Mouse (Mus musculus): ENCODE measurements around the gene Zbtb3. TPM values are rescaled to one million over a fixed set of nuclear protein-coding genes. Genes with fewer than 3 reads are reported as not detected.
"Not testable (repeated sequence)": the region's sequence is repeated elsewhere in the genome, so short reads cannot be mapped to it uniquely, and the experiment has no call there.

Zbtb3 gene
- polyA plus RNA-seq, 1 experiment from 2014 or later, result 4.4 TPM

DNA sequence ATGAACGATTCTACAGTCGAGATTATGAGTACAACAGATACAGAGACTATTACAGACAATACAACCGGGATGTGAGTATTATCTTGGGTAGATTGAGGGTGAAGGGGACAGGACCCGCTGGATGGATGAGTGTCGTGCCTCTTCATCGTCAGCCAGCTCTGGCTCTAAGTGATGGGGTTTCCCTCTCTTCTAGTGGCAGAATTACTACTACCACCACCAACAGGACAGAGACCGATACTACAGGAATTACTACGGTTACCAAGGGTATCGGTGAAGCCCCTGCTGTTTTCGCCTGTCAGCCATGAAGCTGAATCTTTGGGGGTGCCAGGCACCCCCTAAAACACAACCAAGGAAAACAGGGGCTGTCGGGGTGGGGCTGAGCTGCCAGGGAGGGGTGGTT is 28.9 kb downstream of the Zbtb3 start:
- H3K36me3 ChIP-seq, result peaks cover 75% of the 10 kb centered on the region
- ATAC-seq (ENCODE audit: insufficient read depth, low FRiP score, low read depth), result no peak
- no peaks in the 10 kb centered on the region for H3K4me1 ChIP-seq
- WGBS, result 82% methylated on average over 11 of the region's 11 CpGs
- H3K4me2 ChIP-seq, result no peak overlapping the region
- no peaks in the 10 kb centered on the region for H3K9me3 ChIP-seq
- H3K27me3 ChIP-seq (replicated peaks), result no peaks in the 10 kb centered on the region
- no peak overlapping the region for H3K9ac ChIP-seq
- no peak overlapping the region for H3K4me3 ChIP-seq (replicated peaks)
- H3K27ac ChIP-seq, result no peak overlapping the region

DNA sequence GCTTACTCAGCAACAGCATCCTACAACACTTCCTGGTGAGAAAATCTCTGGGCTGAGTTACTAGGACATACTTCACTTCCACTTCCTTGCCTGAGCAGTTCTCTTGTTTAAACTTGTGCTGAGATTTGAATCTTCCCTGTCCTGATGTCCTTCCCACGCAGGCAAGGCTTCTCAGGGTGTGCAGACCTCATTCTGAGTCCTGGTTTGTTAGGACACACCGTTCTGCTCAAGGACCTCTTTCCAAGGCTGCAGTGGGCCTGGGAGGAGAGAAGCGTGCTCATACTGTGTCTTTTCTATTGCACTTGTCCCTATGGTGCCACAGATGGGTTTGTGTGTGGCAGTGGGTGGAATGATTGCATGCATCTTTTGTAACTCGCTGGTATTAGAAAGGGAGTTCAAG is 30.6 kb downstream of the Zbtb3 start:
- Histone ChIP-seq H3K4me1 (no peaks in the 10 kb centered on the region; the same call in 1 of the 2 replicates), H3K4me3 (replicated peaks) (no peak overlapping the region), H3K27ac (no peak overlapping the region), H3K36me3 (peaks cover 62% of the 10 kb centered on the region), H3K4me2 (no peak overlapping the region), H3K9me3 (no peaks in the 10 kb centered on the region), H3K27me3 (replicated peaks) (no peaks in the 10 kb centered on the region), H3K9ac (no peak overlapping the region)
- WGBS, result 89% methylated on average over 4 of the region's 4 CpGs
- no peak for ATAC-seq (ENCODE audit: insufficient read depth, low FRiP score, low read depth)

DNA sequence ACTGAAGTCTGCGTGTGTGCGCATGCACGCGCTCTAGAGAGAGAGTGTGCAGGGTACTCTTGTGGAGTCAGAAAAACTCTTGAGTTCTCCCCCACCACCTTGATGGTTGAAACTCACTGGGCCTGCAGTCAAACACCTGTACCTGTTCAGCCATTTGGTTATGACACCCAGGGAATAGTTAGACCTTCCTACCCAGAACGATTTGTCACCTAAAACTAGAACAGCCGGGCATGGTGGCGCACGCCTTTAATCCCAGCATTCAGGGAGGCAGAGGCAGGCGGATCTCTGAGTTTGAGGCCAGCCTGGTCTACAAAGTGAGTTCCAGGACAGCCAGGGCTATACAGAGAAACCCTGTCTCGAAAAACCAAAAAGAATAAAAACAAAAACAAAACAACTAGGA is 34.0 kb downstream of the Zbtb3 start:
- H3K36me3 ChIP-seq, result peaks cover 30% of the 10 kb centered on the region
- H3K9ac ChIP-seq; H3K4me2 ChIP-seq; ATAC-seq (ENCODE audit: insufficient read depth, low FRiP score, low read depth); H3K27me3 ChIP-seq (replicated peaks); H3K4me3 ChIP-seq (replicated peaks); H3K9me3 ChIP-seq: not testable (repeated sequence)
- H3K27ac ChIP-seq, result 0 out of 2 replicates have a peak overlapping the region, but pooled peaks have one; percentile 98
- H3K4me1 ChIP-seq, result peaks cover 20% of the 10 kb centered on the region
- 96% methylated on average over 10 of the region's 10 CpGs for WGBS

DNA sequence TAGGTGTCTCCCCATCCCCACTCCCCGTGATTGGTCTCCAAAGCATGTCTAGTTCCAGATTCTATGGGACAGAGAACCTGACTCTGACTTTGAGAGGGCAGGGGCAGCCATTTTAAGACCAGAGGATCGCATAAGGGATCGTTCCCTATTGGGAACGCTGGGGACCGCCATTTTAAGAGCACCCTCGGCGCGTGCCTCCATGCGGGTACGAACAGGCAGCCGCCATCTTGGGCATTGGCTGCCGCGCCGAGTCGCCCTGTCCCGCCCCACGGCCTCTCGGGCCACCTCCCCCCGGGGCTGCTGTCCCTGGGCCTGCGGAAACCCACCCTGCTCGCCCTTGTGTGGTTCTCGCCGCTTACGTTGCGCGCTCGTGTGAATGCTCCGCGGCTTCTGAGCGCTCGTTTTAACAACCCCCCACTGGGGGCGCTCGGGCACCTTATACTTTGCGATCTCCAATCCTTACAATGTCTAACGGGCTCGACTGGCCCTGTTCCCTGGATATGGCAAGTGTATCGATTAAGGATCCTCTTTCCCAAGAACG is 35.0 kb downstream of the Zbtb3 start, which contains the start of gene Bscl2:
TSS of gene Bscl2 (plus strand) at position 217 of the 541 bp plus-strand sequence.
- 1% methylated on average over 38 of the region's 38 CpGs for WGBS
- Histone ChIP-seq H3K9me3 (no peaks in the 10 kb centered on the region), H3K27me3 (replicated peaks) (no peaks in the 10 kb centered on the region), H3K36me3 (peaks cover 22% of the 10 kb centered on the region), H3K27ac (peak within 1 kb of the TSS; percentile 98), H3K4me1 (peaks cover 20% of the 10 kb centered on the region), H3K4me2 (peak within 1 kb of the TSS; percentile 92), H3K9ac (peak within 1 kb of the TSS; percentile 67; the same call in 1 of the 2 replicates), H3K4me3 (replicated peaks) (peak within 1 kb of the TSS; percentile 61)
- ATAC-seq (ENCODE audit: insufficient read depth, low FRiP score, low read depth), result peak; percentile 69

DNA sequence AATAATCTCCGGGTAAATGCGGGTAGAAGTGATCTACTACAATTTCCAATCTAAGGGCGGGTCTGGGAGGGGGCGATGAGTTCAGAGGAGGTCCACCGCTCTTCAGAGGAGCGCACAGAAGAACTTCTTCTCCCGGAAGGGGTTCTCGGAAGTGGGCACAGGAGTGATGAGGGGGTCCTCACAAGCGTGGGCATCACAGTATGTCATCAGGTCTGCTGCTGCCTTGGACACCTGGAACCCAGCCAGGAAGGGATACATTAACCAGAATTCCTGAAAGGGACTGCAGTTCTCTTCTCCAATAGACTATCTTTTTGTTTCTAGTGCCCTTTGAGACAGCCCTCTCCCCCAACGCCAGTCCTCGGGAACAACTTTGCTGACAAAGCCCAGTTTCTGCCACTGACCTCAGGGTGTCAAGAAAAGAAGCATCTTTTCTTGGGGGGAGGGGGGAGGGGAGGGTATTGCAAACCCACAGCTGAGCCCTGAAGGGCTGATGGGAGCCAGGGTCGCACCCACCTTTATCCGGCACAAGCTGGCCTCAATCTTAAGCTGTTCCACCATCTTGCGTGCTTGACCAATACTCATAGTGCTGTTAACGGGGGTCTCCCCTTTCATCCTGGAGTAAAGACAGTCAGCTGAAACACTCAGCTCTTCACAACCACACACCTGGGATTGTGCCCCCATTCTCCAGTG is 35.8 kb downstream of the Zbtb3 start:
- 18% methylated on average over 15 of the region's 15 CpGs for WGBS
- peak overlapping the region; percentile 61 for H3K4me3 ChIP-seq (replicated peaks)
- peaks cover 20% of the 10 kb centered on the region for H3K4me1 ChIP-seq
- no peaks in the 10 kb centered on the region for H3K27me3 ChIP-seq (replicated peaks)
- ATAC-seq (ENCODE audit: insufficient read depth, low FRiP score, low read depth), result 0 out of 2 replicates have a peak, but pooled peaks have one; percentile 1
- H3K36me3 ChIP-seq, result peaks cover 13% of the 10 kb centered on the region
- H3K27ac ChIP-seq, result peak overlapping the region; percentile 98
- no peaks in the 10 kb centered on the region for H3K9me3 ChIP-seq
- H3K4me2 ChIP-seq, result peak overlapping the region; percentile 92
- H3K9ac ChIP-seq, result peak overlapping the region; percentile 67; the same call in 1 of the 2 replicates

DNA sequence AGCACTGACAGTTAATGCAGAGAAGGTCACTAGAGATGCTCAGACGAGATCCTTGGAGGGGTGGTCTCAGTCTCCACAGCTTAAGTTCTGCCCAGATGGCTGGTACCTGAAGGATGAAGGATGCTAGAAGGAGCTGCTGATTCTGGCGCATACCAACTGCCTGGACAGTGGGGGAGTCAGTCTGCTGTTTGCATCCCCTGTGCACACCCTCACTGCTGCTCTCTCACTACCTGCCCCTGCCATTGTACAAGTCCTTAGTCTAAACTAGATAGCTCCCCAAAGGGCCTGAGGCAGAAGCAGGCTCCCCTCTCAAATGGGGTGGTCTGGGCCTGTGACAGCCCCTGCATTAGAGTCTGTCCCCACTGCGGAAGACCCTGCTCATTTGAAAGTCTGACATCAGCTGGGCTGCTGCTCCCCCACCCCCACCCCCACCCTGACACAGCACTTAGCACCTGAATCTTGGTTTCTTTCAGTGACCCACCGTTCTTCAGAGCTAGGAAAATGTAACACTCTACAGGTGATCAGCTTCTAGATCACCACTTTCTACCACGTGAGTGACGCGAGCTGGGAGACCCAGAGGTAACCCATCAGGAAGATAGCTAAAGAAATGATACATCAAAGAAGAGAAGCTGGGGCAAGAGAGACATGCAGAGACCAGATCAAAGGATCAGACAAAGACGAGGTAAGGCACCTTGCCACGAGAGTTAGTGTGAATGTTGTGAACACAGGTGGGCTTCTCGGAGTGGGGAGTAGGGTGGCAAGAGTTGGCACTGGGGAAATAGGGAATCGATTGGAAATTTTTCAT is 37.0 kb downstream of the Zbtb3 start, which contains the start of gene Gng3:
TSS of gene Gng3 (minus strand) at position 92 of the 805 bp plus-strand sequence.
- Histone ChIP-seq H3K9me3 (no peaks in the 10 kb centered on the region), H3K4me2 (peak within 1 kb of the TSS; percentile 92), H3K4me1 (peaks cover 20% of the 10 kb centered on the region), H3K36me3 (peaks cover 7% of the 10 kb centered on the region), H3K27ac (peak within 1 kb of the TSS; percentile 98; the same call in 1 of the 2 replicates), H3K27me3 (replicated peaks) (no peaks in the 10 kb centered on the region), H3K4me3 (replicated peaks) (peak within 1 kb of the TSS; percentile 61), H3K9ac (no peak within 1 kb of the TSS)
- 69% methylated on average over 11 of the region's 11 CpGs for WGBS
- 0 out of 2 replicates have a peak, but pooled peaks have one; percentile 2 for ATAC-seq (ENCODE audit: insufficient read depth, low FRiP score, low read depth)

DNA sequence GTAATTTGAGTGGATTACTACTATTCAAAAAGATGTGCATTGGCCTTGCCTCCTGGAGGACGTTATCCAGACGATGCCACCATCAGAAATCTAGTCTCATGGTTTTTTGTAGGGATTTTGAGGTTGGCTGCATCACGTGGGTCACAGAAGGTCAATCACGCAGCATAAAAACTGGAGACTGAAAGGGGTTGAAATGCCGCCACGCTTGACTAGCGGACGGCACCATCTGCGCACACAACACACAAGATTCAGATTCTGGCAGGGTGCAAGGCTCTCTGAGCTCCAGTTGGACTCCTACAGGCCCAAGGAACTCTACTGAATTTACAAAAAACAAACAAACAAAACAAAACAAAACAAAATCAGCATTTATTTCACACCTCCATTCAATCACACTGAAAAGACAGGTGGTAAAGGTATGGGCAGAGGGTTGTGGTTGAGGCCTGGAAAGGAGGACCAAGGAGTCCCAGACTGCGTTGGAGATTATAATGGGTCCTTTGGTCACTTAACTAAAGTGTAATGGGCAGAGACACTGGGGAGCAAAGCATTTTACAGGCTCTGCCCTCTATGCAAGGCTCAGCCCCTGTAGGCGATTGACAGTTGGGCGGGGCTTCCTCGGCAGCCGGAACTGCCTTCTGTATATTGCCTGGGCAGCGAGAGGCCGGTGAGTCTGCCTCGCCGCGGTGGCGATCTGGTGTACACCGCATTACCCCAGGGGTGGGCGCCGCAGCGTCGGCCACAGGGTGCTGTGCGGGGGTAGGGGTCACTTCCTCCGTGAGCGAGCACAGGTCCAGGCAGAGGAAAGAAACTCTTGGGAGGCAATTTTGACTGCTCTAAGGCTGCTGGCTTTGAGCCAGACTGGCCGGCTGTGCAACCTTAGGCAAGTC is 37.8 kb downstream of the Zbtb3 start:
- Histone ChIP-seq H3K27ac (no peak overlapping the region), H3K4me1 (peaks cover 20% of the 10 kb centered on the region), H3K4me3 (replicated peaks) (peak overlapping the region; percentile 49), H3K27me3 (replicated peaks) (no peaks in the 10 kb centered on the region), H3K9me3 (no peaks in the 10 kb centered on the region), H3K9ac (peak overlapping the region; percentile 30; the same call in 1 of the 2 replicates), H3K4me2 (peak overlapping the region; percentile 75), H3K36me3 (no peaks in the 10 kb centered on the region; the same call in 1 of the 2 replicates)
- 26% methylated on average over 29 of the region's 29 CpGs for WGBS
- ATAC-seq (ENCODE audit: insufficient read depth, low FRiP score, low read depth), result peak; percentile 70

DNA sequence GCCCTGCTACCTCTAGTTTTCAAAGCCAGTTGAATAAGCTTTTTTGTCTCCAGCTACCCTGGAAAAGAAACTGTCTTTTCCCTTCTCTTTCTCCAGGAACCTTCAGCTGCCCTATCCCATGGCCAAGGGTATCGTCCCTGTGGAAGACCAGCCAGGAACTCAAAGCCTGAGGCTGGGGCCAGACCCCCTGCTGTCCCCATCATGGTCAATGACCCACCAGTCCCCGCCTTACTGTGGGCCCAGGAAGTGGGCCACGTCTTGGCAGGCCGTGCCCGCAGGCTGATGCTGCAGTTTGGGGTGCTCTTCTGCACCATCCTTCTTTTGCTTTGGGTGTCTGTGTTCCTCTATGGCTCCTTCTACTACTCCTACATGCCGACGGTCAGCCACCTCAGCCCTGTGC is 38.7 kb downstream of the Zbtb3 start:
- Histone ChIP-seq H3K27me3 (replicated peaks) (no peaks in the 10 kb centered on the region), H3K4me1 (peaks cover 20% of the 10 kb centered on the region), H3K9me3 (no peaks in the 10 kb centered on the region), H3K27ac (no peak overlapping the region), H3K36me3 (peaks cover 4% of the 10 kb centered on the region), H3K9ac (0 out of 2 replicates have a peak overlapping the region, but pooled peaks have one; percentile 30), H3K4me2 (peak overlapping the region; percentile 75), H3K4me3 (replicated peaks) (peak overlapping the region; percentile 49)
- WGBS, result 92% methylated on average over 7 of the region's 7 CpGs
- no peak for ATAC-seq (ENCODE audit: insufficient read depth, low FRiP score, low read depth)

DNA sequence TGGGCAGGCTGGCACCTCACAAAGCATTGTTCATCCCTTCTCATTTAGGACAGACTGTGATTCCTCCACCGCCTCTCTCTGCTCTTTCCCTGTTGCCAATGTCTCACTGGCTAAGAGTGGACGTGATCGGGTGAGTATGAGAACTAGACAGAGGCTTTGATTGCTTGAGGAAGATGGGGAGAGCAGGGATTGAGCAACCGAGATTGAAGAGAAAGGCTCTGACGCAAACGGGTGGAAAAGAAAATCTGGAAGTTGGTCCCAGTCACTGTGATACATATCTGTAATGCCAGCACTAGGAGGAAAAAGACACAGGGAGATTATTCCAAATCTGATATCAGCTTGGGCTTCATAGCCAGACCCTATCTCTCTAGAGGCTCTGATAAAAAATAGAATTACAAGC is 40.6 kb downstream of the Zbtb3 start:
- ATAC-seq (ENCODE audit: insufficient read depth, low FRiP score, low read depth), result no peak
- peaks cover 12% of the 10 kb centered on the region for H3K36me3 ChIP-seq
- WGBS, result 87% methylated on average over 6 of the region's 6 CpGs

DNA sequence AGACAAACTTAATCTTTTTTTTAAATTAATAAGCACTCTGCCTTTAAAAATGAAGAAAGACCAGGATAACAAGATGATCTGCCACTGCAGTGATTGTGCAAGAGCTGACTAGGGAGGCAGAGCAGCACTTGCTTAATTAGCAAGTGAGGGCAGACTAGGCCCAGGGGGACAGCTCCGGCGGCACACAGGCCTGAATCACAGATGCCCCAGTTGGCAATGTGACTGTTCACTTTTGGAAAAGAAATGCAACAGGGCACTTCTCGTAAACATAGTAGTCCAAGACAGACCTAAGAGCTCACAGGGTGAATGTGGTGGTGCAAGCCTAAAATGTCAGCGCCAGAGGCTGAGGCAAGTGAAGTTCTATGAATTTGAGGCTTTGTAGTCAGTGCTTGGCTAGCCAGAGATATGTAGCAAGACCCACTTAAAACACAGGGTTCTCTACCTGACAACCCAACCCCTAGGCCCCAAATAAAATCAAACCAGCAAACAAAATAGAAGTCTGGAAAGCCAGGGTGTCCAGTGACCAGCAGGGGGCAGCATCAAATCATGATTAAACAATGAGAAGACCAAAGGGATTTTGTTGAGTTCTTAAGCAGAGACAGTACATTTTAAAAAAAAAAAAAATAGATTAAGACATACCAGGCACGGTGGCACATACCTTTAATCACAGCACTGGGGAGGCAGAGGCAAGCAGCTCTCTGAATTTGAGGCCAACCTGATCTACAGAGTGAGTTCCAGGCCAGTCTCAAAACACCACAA is 42.2 kb downstream of the Zbtb3 start:
- Histone ChIP-seq H3K4me2 (no peak overlapping the region), H3K4me1 (peaks cover 14% of the 10 kb centered on the region), H3K36me3 (peaks cover 12% of the 10 kb centered on the region), H3K9me3 (no peaks in the 10 kb centered on the region), H3K4me3 (replicated peaks) (no peak overlapping the region), H3K27me3 (replicated peaks) (no peaks in the 10 kb centered on the region), H3K27ac (no peak overlapping the region), H3K9ac (no peak overlapping the region)
- 64% methylated on average over 5 of the region's 5 CpGs for WGBS
- no peak for ATAC-seq (ENCODE audit: insufficient read depth, low FRiP score, low read depth)

More for the DNA sequence above, 40.6 kb downstream of the Zbtb3 start:
- Histone ChIP-seq H3K4me3 (replicated peaks) (no peak overlapping the region), H3K27me3 (replicated peaks) (no peaks in the 10 kb centered on the region), H3K9me3 (no peaks in the 10 kb centered on the region), H3K4me1 (peaks cover 20% of the 10 kb centered on the region), H3K27ac (no peak overlapping the region), H3K4me2 (no peak overlapping the region), H3K9ac (no peak overlapping the region)

Data from stomach, embryonic 15.5 days (tissue).